Mouse (Mus musculus) adrenal gland, adult 8-10 months (tissue): ENCODE data around the gene Mpo. TPM values are rescaled to one million over a fixed set of nuclear protein-coding genes. Genes with fewer than 3 reads are reported as not detected.
A peak's percentile ranks its signal among the peaks of the same experiment; 100 is the strongest.

ENCODE experiments used
- DNase-seq: peaks from one replicate; pipeline ENCODE4 v3.0.0; 2022
- total RNA-seq, 4 experiments: library from RNA; stranded (reverse); gene quantifications; 2 replicates each; pipeline ENCODE4 v1.2.4; 2022

Gene Mpo
- not detected for total RNA-seq

- no peak for DNase-seq
Observed at GRCm38 (mm10) chr11:87793460-87793859, at the start of gene Mpo. Mpo (plus strand) TSS chr11:87793581.

DNA sequence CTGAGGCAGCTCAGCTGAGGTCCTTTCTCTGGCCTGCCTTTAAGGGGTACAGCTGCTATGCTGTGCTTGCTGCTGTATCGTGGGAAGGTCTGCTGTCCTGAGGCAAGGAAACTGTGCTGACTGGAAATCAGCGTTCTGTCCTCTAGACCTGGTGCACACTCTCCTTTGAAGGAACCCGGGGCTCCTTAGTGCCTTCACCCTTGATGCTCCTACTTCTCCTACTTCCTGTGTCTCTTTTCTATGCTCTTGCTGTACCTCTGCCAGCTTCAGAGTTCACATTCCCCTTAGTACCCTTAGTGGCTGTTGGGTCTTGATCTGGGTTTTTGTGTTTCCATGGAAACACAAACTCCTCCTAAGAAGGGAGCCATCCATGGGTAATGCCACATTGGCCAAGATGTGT, 49.7 kb upstream of the Mpo start:
- DNase-seq = no peak

- no peak for DNase-seq
Observed at GRCm38 (mm10) chr11:87744964-87745363, 48.4 kb upstream of the Mpo start.

GRCm38 (mm10) chr11:87745632-87746555, 47.5 kb upstream of the Mpo start:
- no peak for DNase-seq

DNA sequence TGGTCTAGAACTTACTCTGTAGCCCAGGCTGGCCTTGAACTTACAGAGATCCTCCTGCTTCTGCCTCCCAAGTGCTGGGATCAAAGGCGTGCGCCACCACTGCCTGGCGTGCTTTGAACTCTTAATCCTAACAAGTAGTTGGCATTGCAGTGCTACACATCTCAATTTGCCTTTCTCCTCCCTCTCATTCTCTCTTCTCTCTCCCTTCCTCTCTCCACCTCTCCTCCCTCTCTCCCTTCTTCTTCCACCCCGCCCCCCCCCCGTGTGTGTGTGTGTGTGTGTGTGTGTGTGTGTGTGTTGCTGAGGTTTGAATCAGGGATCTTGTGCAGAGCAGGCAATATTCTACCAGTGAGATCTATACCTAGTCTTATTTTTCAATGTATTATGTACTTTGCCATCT, 46.1 kb upstream of the Mpo start:
- DNase-seq = no peak

DNA sequence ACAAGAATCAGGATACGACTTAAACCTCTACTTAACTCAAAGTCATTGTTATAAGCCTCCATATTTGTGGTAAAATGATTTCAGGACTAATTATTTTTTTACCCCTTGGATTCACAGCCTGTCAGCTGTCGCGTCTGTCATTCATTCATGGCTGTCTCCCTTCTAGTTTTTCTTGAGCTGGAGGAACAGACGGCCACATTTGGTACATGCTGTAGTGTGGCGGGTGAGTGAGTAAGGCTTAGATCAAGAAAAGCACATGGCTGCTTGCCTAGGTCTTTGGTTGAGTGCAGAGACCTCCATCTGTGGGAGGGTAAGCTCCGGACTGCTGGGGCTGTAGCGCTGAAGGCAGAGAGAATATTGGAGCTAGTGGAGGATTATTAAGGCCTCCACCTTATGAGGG, 45.7 kb upstream of the Mpo start:
- DNase-seq = no peak

GRCm38 (mm10) chr11:87748132-87749119, 45.0 kb upstream of the Mpo start:
- no peak for DNase-seq

GRCm38 (mm10) chr11:87749192-87750042, 44.0 kb upstream of the Mpo start:
- peak; percentile 29 for DNase-seq

- DNase-seq = no peak
Observed at GRCm38 (mm10) chr11:87750043-87750421, 43.3 kb upstream of the Mpo start.

DNA sequence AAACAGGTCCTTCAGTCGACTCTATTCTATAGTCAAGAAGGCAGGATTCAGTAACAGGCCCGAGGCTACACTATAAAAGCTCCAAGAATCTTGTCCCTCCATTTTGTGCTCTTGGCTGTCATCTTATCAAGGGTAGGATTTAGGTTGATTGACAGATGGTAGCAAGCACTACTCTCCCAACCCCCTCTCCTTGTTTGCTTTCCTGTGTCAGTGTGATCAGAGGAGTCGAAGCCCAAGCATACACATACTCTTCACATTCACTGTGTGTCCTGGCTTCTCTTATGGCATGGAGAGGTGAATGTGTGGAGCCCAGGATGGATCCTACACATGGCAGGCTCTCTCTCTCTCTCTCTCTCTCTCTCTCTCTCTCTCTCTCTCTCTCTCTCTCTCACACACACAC, 42.9 kb upstream of the Mpo start:
- no peak for DNase-seq

DNA sequence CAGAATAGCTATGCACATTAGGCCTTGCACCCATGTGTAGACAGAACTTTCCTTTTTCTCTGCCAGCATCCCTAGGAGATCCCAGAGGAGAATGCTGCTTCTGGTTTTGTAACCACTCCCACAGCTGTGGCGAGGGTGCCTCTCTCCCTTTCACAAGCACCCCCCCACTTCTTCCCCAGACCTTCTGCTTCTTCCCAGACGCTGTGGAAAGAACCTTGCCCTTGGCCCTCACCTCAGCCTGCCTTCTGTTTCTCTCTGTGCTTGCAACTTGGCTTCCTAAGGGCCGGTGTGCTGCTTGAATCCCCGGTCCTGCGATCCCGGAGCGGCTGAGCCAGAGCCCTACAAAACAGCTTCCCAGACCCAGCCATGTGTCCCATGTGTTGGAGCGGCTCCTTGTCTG, 42.4 kb upstream of the Mpo start:
- no peak for DNase-seq

DNA sequence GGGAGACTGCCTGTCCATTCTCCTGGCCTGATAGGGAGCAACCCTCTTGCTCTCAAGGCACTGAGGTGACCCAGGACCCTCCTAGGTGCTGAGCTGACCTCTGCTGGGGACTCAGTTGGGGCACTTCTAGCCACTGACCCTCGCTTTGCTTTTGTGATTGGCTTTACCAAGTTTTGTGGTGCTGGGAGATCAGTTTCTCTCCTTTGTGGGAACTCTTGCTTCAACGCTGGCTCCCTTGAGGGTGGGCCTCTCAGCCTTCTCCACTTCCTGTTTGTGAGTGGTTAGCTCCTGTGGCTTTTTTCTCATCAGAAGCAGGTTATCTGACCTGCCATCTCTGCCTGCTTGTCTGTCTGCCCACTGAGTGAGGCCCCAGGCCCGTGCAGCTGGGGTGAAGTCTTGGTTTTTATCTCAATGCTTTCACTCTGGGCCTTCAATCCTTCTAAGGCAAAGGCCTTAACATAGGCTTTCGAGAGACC, 41.9 kb upstream of the Mpo start:
- DNase-seq = no peak

GRCm38 (mm10) chr11:87752307-87752706, 41.1 kb upstream of the Mpo start:
- no peak for DNase-seq

DNA sequence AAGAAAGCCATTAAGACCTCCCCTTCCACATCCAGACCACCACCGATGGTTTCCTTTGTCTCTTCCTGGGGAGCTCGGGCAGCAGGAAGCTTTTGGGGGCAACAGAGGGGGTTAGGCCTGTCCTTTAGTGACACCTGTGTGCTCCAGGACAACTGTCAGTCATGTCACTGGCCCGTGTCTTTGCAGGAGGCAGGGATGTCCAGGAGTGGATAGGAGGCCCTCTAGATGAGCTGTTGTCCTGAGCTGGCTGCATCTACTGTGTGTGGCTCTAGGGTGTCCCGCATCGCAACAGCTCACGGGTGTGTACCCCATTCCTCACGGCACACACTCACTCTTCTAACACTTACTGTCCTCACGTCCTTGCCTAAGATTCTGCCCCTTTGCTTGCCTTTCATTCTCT, 40.1 kb upstream of the Mpo start:
- no peak for DNase-seq

GRCm38 (mm10) chr11:87753891-87754501, 39.4 kb upstream of the Mpo start:
- no peak for DNase-seq

DNA sequence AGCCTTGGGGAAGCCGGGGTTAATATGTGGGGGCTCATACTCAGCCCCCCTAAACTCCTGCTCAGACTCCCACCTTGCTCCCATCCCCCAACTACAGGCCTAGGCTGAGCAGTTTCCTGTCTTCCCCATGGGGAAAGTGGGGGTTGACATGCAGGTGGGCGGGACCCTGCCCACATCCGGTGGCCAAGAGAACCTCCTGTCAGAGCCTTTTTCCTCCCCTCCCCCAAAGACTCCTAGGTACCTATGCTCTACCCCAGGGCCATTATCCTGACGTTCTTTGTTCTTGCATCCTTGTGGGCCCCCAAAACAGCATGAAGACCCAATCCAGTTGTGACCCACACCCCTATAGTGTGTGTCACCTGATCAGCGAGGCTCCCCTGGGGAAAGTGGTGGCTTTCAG, 38.8 kb upstream of the Mpo start:
- DNase-seq = no peak

- no peak for DNase-seq
Observed at GRCm38 (mm10) chr11:87755360-87756017, 37.9 kb upstream of the Mpo start.

DNA sequence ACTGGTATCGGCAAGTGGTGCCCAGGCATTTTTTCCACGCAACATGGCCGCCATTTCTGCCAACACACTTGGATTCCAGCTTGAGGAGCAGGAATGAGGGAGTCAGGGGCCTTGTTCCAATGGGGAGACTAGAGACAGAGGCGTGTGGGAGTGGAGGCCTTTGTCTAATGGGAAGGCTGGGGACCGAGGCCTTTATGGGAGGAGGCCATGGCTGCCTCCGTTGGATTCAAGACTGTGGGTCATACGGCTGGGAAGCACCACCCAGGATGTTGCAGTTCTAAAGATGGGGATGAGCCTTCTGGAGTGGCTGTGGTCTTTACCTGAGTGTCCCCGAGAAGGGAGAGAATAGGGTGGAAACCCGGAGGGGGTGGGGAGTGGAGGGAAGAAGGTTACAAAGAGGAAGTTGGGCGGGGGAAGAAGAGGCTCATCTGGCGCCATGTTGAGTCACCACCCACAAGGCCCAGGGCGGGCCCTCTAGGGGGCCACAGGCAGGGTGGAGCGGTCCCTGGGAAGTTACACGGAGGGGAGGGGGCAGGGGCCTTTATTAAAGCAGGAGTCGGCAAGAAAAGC, 37.0 kb upstream of the Mpo start:
- no peak for DNase-seq

- no peak for DNase-seq
Observed at GRCm38 (mm10) chr11:87757001-87757954, 36.1 kb upstream of the Mpo start.
